Mouse (Mus musculus) lung, embryonic 14.5 days (tissue): ENCODE measurements at regions not wholly inside any gene's neighbourhood (a gene's known extent, or its start where the extent isn't known, plus 50 kb on each side); places are given as distances from the start of the nearest gene placed in this dataset.

Source experiments
- ATAC-seq: fragments of 200-750 bp; cut with Nextera tagmentation; 2 replicates; pipeline ENCODE4 v1.8.0; 2017; ENCODE audit warnings: mild to moderate bottlenecking, moderate TSS enrichment, moderate library complexity; ENCODE audit not compliant: insufficient read depth
- DNase-seq: peaks from one replicate; pipeline ENCODE4 v3.0.0-alpha.2; 2015
- H3K27ac ChIP-seq: fragments of 300-500 bp; sonication (generic); 2 replicates; pipeline ENCODE4 v1.5.1; 2014; ENCODE audit warnings: low read depth, mild to moderate bottlenecking, moderate library complexity
- H3K27me3 ChIP-seq: fragments of 300-500 bp; sonication (generic); 2 replicates; pipeline ENCODE4 v1.6.1; 2014; ENCODE audit warnings: low read length, control low read depth; ENCODE audit not compliant: insufficient read depth
- H3K36me3 ChIP-seq: fragments of 300-500 bp; sonication (generic); 2 replicates; pipeline ENCODE4 v1.6.1; 2014; ENCODE audit warnings: control low read depth; ENCODE audit not compliant: insufficient read depth
- H3K4me1 ChIP-seq: fragments of 300-500 bp; sonication (generic); 2 replicates; pipeline ENCODE4 v1.6.1; 2014; ENCODE audit warnings: antibody characterized with exemption, control low read depth; ENCODE audit not compliant: insufficient read depth
- H3K4me2 ChIP-seq: fragments of 300-500 bp; sonication (generic); 2 replicates; pipeline ENCODE4 v1.6.1; 2014; ENCODE audit warnings: mild to moderate bottlenecking
- H3K4me3 ChIP-seq: fragments of 300-500 bp; sonication (generic); 2 replicates; pipeline ENCODE4 v1.5.1; 2014; ENCODE audit warnings: low read depth, low read length
- H3K9ac ChIP-seq: fragments of 300-500 bp; sonication (generic); 2 replicates; pipeline ENCODE4 v1.6.1; 2014
- H3K9me3 ChIP-seq: fragments of 300-500 bp; sonication (generic); 2 replicates; pipeline ENCODE4 v1.6.1; 2016; ENCODE audit warnings: low read depth, low read length, control low read depth
- CTCF ChIP-seq: IDR thresholded peaks from 2 replicates; pipeline ENCODE4 v1.5.1; 2016; ENCODE audit warnings: antibody characterized with exemption, low read depth
- WGBS: fragments of 180-500 bp; shearing (Covaris S2); extraction: QIAGEN DNeasy Blood & Tissue Kit; methylation state at CpG from one replicate; pipeline ENCODE4 v1.1.7; 2014; 5-methylcytosine and 5-hydroxymethylcytosine counted together

- DNase-seq (no peak), ATAC-seq (no peak)
- TF ChIP-seq CTCF = no peak
- Histone ChIP-seq H3K4me3 (no peak overlapping the region), H3K36me3 (no peaks in the 10 kb centered on the region), H3K9ac (no peak overlapping the region), H3K27me3 (no peaks in the 10 kb centered on the region), H3K4me1 (peaks cover 10% of the 10 kb centered on the region), H3K9me3 (no peaks in the 10 kb centered on the region), H3K27ac (no peak overlapping the region), H3K4me2 (no peak overlapping the region)
- 23% methylated on average over 9 of the region's 9 CpGs for WGBS
Observed at GRCm38 (mm10) chr13:52105989-52106642, 259.6 kb downstream of the Gadd45g start.

GRCm38 (mm10) chr13:52108349-52108921 lies 262.0 kb downstream of the Gadd45g start:
- no peak overlapping the region for H3K9ac ChIP-seq
- no peaks in the 10 kb centered on the region for H3K9me3 ChIP-seq
- no peaks in the 10 kb centered on the region for H3K36me3 ChIP-seq
- no peak overlapping the region for H3K4me2 ChIP-seq
- peaks cover 12% of the 10 kb centered on the region for H3K4me1 ChIP-seq
- WGBS = 66% methylated on average over 8 of the region's 8 CpGs
- H3K27me3 ChIP-seq = no peaks in the 10 kb centered on the region
- H3K4me3 ChIP-seq = no peak overlapping the region
- TF ChIP-seq CTCF = no peak
- no peak for ATAC-seq
- no peak for DNase-seq
- no peak overlapping the region for H3K27ac ChIP-seq

GRCm38 (mm10) chr13:52109039-52109759 lies 262.7 kb downstream of the Gadd45g start:
- H3K4me1 ChIP-seq = peaks cover 12% of the 10 kb centered on the region
- H3K9me3 ChIP-seq = no peaks in the 10 kb centered on the region
- WGBS = 65% methylated on average over 17 of the region's 17 CpGs
- no peak overlapping the region for H3K4me3 ChIP-seq
- H3K27ac ChIP-seq = no peak overlapping the region
- H3K4me2 ChIP-seq = no peak overlapping the region
- H3K9ac ChIP-seq = no peak overlapping the region
- no peaks in the 10 kb centered on the region for H3K36me3 ChIP-seq
- DNase-seq (peak; percentile 68), ATAC-seq (no peak; the same call in 1 of the 2 replicates)
- H3K27me3 ChIP-seq = no peaks in the 10 kb centered on the region
- TF ChIP-seq CTCF = no peak

GRCm38 (mm10) chr13:52110750-52111149 lies 264.3 kb downstream of the Gadd45g start:
- no peaks in the 10 kb centered on the region for H3K9me3 ChIP-seq
- H3K27me3 ChIP-seq = no peaks in the 10 kb centered on the region
- H3K4me2 ChIP-seq = no peak overlapping the region
- no peak overlapping the region for H3K9ac ChIP-seq
- H3K36me3 ChIP-seq = no peaks in the 10 kb centered on the region
- H3K4me1 ChIP-seq = peaks cover 12% of the 10 kb centered on the region
- 29% methylated on average over 9 of the region's 9 CpGs for WGBS
- no peak overlapping the region for H3K4me3 ChIP-seq
- DNase-seq (peak; percentile 80), ATAC-seq (peak; percentile 35; the same call in 1 of the 2 replicates)
- TF ChIP-seq CTCF = no peak
- H3K27ac ChIP-seq = 0 out of 2 replicates have a peak overlapping the region, but pooled peaks have one; percentile 24

GRCm38 (mm10) chr13:52113549-52113948 lies 267.1 kb downstream of the Gadd45g start:
- no peak overlapping the region for H3K9ac ChIP-seq
- no peak for DNase-seq
- H3K4me2 ChIP-seq = no peak overlapping the region
- ATAC-seq = no peak
- H3K27me3 ChIP-seq = no peaks in the 10 kb centered on the region
- WGBS = 62% methylated on average over 8 of the region's 8 CpGs
- no peak overlapping the region for H3K4me3 ChIP-seq
- TF ChIP-seq CTCF = no peak
- peaks cover 21% of the 10 kb centered on the region for H3K4me1 ChIP-seq
- no peak overlapping the region for H3K27ac ChIP-seq
- H3K36me3 ChIP-seq = no peaks in the 10 kb centered on the region
- no peaks in the 10 kb centered on the region for H3K9me3 ChIP-seq

GRCm38 (mm10) chr13:52114431-52114830 lies 268.0 kb downstream of the Gadd45g start:
- WGBS = 87% methylated on average over 7 of the region's 7 CpGs
- ATAC-seq (no peak), DNase-seq (no peak)
- Histone ChIP-seq H3K27ac (no peak overlapping the region), H3K9me3 (no peaks in the 10 kb centered on the region), H3K36me3 (no peaks in the 10 kb centered on the region), H3K9ac (no peak overlapping the region), H3K4me2 (no peak overlapping the region), H3K27me3 (no peaks in the 10 kb centered on the region), H3K4me1 (peaks cover 18% of the 10 kb centered on the region; the same call in 1 of the 2 replicates), H3K4me3 (no peak overlapping the region)
- no peak for TF ChIP-seq CTCF

GRCm38 (mm10) chr13:52114962-52115361 lies 268.5 kb downstream of the Gadd45g start:
- Histone ChIP-seq H3K9ac (no peak overlapping the region), H3K4me2 (no peak overlapping the region), H3K27ac (no peak overlapping the region), H3K9me3 (no peaks in the 10 kb centered on the region), H3K4me1 (peaks cover 18% of the 10 kb centered on the region; the same call in 1 of the 2 replicates), H3K36me3 (no peaks in the 10 kb centered on the region), H3K4me3 (no peak overlapping the region), H3K27me3 (no peaks in the 10 kb centered on the region)
- WGBS = 71% methylated on average over 6 of the region's 6 CpGs
- DNase-seq = no peak
- ATAC-seq = no peak
- TF ChIP-seq CTCF = no peak
